Mouse (Mus musculus) embryo, embryonic 10.5 days (tissue): Measurements from ENCODE around the gene Gm5447.

ENCODE experiments used
- DNase-seq: peaks from one replicate; pipeline ENCODE4 v3.0.0-alpha.2; 2015; ENCODE audit warnings: low spot score

Gene Gm5447

DNA sequence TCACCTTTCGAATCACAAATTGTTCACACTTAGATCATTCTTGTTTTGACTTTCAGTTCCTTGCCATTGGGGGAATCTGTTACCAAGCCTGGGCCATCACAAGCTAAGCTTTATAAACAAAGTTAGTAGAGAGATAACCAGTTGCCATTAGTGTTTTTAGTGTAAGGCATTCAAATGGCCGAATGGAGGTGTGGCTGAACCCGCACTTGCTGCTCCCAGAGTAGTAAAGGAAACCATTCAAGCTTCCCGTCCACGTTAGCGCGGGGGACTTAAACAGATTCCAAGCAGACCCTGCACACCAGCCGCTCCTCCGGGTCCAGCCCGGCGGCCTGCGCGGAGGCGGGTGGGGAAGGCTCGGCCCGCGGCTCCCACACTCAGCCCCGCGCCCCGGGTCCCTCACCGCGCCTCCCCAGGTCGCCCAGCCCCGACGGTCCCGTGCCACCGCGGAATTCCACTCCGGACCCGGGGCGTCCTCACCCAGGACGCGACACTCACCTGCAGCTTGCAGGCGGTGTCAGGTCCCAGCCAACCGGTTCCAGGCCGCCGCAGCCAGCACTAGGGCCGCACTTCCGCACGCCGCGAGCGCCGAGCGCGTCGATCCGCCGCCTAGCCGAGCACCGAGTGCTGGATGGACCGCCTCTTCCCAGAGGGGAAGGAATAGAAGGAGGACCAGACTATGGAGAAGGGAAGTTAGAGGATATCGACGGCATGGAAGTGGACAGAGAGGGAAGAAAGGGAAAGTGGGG is at the start of gene Gm5447, which contains the start of gene Exoc2:
Gm5447 (plus strand) TSS at position 704 of the 746 bp plus-strand sequence.
Exoc2 (minus strand) TSS at position 593 of the 746 bp plus-strand sequence.
- peak; percentile 89 for DNase-seq

DNA sequence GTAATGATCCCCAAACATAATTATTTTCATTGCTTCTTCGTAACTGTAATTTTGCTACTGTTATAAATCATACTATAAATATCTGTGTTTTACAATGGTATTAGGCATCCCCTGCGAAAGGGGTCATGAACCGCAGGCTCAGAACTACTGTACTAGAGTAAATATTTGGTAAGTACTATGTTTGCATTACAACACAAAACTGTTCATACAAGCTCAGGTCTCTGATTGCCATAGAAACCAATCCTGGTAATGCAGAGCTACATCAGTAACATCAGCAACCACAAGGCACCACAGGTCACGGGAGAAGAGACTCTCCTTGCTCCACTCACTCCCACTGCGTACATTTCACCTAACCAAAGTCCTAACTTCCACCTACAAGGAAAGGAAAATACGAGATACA is 49.7 kb upstream of the Gm5447 start:
- DNase-seq, result no peak

DNA sequence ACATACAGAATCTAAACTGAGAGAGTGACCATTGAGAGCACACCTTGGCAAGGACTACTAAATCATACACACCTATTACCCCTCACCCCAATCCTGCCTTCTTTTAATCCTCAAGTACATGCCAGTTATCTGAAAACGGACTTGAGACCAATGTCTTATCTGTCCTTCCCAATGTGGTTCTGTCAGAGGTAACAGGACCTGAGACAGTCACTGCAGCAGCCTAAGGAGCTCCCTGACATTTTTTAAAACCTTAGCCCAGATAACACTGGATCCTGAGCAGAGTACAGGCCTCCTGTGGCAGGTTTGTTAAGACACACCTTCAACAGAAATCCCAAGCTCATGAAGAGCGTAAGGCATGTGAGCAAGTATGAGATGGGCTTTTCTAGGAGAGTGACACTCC is 44.9 kb upstream of the Gm5447 start:
- no peak for DNase-seq

DNA sequence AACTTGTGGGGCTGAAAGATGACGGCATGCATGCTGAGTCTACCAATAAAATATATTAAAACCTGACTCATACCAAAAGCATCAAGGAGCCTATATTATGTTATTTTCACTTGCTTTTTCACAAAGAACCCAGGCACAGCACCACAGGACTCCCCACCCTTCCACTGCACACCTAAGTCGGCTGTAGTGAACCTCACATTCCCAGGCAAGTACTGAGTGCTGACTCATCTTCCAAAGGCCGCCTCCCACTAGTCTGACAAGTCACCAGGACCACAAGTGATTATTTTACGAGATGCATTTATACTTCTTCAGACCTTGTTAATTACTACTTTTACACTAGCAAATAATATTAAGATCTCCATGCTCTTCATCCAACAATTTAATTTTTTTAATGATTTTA is 42.4 kb upstream of the Gm5447 start:
- DNase-seq, result no peak

DNA sequence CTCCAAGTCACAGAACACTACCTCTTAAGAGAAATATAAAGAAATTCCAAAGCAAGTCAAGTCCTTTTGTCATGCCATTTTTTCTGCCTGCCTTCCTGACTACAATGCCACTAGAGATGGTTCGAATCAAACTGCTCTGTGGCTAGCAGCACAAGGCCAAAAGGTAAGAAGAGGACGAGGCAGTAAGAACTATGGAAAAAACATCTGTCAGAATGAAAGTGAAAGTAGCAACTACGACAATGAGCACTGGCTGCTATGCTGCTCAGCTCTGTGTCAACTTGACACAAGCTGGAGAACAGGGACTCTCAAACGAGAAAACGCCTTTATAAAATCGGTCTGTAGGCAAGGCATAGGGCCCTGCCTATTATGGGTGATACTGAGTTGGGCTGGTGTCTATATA is 41.0 kb upstream of the Gm5447 start:
- no peak for DNase-seq

DNA sequence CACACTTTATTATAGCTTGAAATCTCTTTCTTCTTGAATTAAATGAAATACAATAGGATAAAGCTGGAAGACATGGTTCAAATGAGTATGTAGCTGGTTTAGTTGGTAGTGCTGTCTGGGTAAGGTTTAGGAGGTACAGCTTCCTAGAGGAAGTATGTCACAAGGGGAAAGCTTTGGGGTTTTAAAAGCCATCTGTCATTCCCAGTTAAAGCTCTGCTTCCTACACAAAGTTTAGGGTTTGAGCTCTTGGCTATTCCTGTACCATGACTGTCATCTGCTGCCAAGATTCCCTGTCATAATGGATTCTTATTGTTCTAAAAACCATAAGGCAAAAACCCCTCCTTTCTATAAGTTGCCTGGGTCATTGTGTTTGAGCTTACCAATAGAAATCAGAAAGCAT is 28.2 kb upstream of the Gm5447 start:
- no peak for DNase-seq

DNA sequence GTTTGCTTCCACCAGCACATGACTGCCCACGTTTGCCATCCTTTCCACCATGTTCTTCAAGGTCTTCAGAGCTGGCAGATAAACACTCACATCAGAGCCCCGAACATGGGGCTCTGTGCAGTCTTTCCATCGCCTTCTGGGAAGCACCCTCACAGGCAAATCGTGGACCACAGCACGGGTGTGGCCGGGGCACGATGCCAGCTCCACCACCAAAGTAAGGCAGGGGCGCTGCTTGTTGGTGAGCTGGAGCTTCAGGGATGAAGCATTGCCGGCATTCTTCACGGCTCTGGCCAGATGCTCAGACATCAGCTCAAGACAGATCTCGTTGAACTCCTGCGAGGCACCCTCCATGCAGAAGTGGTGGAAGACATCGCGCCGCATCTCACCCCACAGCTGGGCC is 26.9 kb upstream of the Gm5447 start:
- DNase-seq, result no peak

DNA sequence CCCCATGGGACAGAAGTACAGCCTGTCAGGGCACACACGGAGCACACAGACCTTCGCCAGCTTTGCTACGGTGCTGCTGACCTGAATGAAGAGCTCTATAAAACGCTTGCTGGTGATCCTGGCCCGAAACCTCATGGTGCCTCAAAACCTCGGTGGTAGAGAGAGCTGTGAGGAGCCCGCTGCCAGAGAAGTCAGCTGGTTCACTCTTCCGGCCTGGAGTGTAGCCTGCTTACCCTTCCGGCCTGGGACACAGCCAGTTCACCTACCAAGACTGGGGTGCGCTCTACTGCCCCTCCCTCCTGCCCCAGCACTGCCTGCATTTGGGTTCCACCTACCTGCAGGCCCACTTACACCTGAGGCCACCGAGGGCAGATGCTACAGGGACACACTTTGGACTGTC is 26.5 kb upstream of the Gm5447 start, which contains the start of gene Hus1b:
Hus1b (minus strand) TSS at position 220 of the 400 bp plus-strand sequence.
- no peak for DNase-seq

DNA sequence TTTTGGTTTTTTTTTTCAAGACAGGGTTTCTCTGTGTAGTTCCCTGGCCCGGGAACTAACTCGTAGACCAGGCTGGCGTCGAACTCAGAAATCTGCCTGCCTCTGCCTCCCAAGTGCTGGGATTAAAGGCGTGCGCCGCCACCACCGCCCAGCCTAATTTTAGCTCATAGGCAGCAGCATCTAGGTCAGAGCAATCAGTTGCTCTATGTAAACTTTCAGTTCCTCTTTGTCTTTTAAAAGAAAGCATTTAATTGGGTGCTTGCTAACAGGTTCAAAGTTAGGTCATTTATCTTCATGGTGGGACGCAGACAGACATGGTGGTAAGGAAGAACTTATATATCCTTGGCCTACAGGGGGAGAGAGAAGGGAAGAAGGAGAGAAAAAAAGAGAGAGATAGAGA is 24.8 kb upstream of the Gm5447 start:
- no peak for DNase-seq

DNA sequence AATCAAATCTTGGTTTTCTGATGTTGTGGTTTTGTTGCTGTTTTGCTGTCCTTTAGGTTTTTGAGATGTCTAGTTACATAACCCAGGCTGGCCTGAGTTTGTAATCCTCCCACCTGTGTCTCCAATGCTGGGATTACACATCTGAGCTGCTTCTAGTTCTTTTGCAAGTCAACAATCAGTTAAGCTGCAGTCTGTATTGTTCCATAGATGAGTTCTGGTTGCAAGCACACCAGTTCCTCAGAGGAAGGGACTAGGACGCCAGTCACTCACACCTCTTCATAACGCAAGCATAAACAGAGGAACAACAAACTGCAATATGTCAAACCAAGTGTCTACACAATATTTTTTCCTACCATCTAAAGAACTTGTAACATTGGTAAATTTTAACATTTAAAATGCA is 22.0 kb upstream of the Gm5447 start:
- no peak for DNase-seq

DNA sequence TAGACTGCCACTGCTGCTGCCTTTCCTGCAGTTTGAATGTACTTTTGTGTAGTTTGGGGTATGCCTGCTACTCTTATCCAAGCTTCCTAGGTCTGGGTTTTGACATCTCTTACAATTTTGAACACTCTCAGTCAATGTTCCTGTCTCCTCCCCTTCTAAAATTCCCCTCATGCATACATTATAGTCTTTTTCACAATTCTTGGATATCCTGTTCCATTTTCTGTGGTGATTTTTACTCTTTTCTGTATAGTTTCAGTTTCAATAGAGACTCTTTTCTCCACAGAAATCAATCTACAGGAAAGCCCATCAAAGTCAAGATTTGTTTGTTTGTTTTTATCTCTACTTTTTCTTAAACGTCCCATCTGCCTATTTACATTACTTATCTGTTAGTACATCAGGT is 20.4 kb upstream of the Gm5447 start:
- DNase-seq, result no peak

DNA sequence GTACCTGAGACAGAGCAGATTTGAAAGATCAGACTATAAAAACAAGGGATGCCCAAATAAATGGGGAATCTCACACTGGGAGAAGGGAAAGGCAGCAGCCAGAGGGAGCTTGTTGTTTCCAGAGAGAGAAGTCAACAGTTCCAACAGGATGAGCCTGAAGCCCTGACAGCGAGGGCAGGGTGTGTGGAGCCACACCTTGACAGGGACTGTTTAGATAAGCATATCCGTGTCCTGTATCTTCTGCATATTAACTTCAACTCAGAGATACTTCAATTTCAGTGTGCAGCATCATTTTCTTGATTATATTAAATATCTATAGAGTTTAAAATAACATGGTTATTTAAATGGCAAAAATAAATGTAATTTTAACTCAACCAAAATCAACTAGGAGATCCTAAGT is 13.3 kb upstream of the Gm5447 start:
- no peak for DNase-seq

DNA sequence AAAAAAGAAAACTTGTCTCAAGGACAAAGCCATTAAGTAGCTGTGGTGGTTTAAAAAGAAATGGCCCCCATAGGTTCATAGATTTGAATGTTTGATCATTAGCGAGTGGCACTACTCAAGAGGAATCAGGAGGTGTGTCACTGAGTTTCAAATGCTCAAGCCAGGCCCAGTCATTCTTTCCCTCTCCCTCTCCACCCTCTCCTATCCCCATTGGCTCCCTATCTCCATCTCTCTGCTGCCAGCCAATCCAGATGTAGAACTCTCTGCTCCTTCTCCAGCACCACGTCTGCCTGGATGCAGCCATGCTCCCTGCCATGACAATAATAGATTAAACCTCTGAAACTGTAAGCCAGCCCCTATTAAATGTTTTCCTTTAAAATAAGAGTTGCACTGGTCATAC is 12.1 kb upstream of the Gm5447 start:
- no peak for DNase-seq

DNA sequence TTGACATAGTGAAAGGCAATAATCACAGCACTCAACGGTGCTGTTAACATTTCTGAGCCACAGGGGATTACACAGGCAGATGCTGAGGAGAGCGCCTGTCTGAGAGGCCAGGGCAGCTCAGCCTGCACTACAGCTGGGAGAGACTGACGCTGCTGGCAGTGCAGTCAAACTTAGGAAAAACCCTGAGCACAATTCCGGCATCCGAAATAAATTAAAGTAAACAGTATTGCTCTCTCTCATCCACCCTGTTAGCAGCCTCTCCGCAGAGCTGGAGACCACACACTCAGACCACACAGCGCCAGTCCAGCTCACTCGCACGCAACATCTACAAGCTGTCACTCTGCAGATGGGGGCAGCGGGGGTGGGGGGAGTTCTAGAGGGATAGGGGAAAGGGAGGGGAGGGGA is 7.5 kb upstream of the Gm5447 start:
- DNase-seq, result peak; percentile 76

DNA sequence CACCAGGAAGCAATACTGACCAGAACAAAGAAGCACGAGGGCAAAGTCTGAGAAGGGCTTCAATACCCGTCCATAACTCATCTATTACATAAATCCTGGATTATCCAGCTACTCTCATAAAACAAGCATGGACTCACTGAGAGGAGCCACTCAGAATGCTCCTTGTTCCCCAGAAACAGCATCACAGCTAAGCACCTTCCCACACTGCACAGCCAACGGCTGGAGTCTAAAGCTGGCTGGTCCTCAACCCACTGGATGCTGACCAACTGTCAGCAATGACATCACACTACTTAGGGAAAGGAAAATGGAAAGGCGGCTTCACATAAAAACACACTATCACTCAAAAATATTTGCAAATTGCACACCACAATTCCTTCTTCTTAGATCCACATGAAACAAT is 5.7 kb upstream of the Gm5447 start:
- no peak for DNase-seq

DNA sequence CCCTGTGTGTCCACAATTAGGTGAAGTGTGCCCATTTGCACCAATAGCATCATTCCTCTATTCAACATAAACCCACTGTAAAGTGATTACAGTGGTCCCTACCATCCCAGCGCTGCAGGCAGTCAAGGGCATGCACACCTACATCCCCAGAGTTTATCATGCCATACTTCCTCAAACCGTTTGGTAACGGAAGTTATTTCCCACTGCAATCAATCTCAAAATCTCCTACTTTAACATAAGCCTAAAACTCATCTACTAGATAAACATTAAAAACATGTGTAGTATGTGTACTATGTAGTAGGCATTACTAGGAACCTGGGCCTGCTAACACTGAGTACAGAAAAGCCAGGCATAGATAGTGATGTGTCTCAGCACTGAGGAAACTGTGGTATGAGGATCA is 3.0 kb upstream of the Gm5447 start:
- DNase-seq, result no peak

DNA sequence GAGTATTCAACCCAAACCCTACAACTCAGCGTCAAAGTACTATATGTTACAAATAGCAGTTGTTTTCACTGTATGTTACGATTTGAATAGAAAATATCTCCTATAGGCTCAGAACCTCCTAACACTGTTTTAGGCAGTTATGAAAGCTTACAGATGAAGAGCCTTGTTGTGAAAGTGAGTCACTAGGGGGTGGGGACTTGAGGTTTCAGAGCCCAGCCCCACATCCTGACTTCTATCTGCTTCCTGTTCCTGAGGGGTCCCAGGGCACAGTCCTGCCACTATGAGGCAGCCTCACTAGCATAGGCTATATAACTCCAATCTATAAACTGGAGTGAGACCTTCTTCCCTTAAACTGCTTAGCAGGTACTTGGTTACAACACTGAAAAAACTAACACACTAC is 1.9 kb upstream of the Gm5447 start:
- DNase-seq, result no peak

DNA sequence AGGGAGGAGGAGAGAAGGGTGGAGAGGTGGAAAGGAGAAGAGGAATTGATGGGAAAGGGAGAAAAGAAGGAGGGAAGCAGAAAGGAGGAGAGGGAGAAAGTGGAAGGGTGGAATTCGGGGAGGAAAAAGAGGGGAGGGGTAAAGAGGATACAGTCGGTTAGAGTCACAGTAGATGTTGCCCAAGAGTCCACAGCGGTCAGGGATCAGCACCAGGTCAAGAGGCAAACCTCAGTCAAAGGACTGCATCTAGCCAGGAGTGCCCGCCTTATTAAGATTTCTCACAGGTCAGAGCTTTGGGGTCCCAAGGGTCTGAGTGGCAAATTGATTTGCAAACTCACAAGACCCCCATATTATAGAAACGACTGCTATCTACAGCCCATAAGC is 235 bp downstream of the Gm5447 start:
- DNase-seq, result no peak

DNA sequence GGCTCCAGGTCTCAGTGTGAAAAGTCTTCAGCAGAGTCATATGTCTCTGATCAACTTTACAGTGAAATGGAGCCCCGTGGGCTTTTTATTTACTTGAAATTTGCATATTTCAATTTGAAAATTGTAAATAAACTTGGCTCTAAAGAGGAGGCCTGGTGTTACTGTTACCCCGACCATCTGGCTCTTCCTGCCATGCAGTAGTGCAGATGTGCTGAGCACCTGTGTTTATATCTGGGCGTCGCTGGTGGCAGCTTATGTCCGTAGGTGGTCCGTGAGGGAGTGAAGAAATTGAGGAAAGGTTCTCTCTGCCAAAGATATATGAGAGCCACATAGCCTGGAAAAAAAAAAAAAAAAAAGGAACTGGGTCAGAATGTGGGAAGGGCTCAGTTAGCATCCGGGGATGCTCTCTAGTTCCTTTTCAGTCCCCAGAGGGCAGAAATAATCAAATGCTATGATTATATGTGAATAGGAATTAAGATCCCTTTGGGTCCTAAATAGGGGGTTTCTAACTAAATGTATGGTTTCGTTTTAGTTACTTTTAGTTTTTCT is 2.6 kb downstream of the Gm5447 start:
- DNase-seq, result no peak

DNA sequence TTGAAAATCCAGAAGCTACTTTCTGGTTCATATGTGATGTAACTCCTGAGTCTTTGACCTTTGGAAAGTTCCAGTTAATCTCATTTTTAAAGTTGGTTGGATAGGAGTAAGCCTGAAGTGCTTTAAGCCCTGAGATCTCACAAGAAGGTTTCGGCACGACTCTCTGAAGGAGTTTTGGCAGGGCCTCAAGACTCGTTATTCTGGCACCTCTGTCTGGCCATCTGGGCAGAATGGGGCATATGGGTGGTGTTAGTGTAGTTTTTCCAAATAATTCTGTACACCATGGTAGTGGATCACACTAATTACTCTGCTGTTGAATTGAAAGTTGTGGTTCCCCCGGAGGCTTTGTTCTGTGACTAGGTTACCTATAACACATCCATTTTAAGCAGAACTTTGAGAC is 4.2 kb downstream of the Gm5447 start:
- no peak for DNase-seq

DNA sequence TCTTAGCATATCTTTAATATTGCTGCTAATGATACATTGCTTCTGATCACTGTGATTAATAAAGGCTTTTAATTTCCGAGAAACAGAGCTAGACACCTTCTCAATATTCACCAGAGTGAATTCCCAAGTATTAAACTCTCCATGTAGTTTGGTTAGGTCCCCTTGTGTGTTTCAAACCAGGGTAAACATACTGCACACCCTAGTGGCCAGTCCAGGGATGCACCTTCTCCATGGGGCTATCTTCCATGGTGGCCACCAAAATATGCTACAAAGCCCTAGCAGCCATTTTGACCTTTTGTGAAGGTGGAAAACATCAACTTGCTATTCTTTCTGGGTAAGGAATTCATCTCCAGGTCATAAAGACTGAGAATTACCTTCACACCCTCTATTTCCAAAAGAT is 7.7 kb downstream of the Gm5447 start:
- peak; percentile 63 for DNase-seq

DNA sequence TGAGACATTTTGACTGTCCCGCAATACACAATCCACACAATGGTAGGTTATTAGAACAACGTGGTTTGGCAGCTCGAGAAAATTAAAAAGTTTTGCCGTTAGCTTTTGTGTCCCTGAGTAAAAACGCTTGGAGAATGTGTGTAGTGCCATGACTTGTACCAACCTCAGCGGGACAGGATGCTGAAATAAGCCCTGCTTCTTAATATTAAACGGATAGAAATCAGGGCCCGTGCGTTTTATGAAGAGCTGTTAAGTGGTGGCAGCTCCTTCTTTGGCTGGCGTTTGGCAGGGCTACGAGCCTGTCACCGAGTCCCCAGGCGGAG is 11.2 kb downstream of the Gm5447 start:
- no peak for DNase-seq

DNA sequence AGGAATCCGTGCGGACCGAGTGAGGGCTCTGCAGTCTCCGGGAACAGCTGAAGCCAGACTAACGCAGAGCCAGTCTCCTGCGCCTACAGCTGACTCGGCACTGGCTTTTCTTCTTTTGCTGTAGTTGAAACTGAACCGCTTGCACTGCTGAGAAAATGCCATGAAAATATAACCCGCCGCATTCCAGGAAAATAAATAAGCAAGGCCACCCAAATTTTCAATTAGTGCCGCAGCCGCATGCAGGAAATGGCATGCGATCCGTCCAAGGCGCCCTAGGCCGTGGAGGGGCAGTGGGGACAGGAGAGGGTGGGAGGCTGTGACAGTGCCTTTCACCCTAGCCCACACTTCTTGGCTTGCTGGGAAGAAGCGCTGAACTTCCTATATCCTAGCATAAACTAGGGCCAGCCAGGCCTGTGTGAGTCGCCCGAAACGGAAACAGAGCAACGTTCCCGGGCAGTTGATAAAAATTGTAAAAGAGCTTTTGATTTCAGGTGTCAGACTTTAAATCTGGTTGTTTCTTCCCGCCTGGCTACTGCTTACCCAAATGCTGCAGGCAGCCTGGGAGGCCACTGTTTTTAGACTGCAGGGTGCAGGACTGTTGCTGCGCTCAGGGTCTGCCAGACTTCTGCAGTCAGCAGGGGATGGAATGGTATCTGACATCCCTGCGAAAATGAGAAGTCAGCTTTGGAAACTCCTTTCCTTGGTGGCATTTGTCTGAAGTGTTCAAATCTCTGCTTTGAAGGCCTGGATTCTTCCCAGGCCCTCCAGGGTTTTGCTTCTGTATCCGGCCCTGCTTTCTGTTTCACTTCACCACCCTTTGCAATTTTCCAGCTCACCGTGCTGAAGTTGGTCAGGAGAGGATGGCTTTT is 11.8 kb downstream of the Gm5447 start:
- DNase-seq, result peak; percentile 70
